Mouse (Mus musculus) CH12.LX (cell line): ENCODE data around the gene Gas2l3. TPM values are rescaled to one million over a fixed set of nuclear protein-coding genes. Genes with fewer than 3 reads are reported as not detected.

Experiments
- DNase-seq: peaks from one replicate; pipeline ENCODE4 v3.0.0-alpha.2; 2013; ENCODE audit errors: extremely low read depth
- H3K27ac ChIP-seq: 2 replicates; pipeline ENCODE4 v1.5.1; 2012; ENCODE audit warnings: low read depth, mild to moderate bottlenecking, control low read depth, moderate library complexity; ENCODE audit not compliant: insufficient read depth
- H3K27me3 ChIP-seq: replicated peaks from 2 replicates; pipeline ENCODE3; 2012; ENCODE audit warnings: inconsistent platforms
- H3K36me3 ChIP-seq, 2 experiments: replicated peaks in 1 of 2; 2 replicates each; pipeline versions ENCODE3 to v1.6.1; 2012; ENCODE audit warnings: inconsistent platforms in 1 of 2, low read length in 1 of 2, mild to moderate bottlenecking in 1 of 2, mixed read lengths in 1 of 2, moderate library complexity in 1 of 2; ENCODE audit not compliant: control insufficient read depth in 1 of 2, insufficient read depth in 1 of 2
- H3K4me1 ChIP-seq, 2 experiments: 2 replicates each; pipeline ENCODE4 v1.6.1; 2012; ENCODE audit warnings: inconsistent platforms in 1 of 2, moderate library complexity in 1 of 2; ENCODE audit not compliant: insufficient read depth in 2 of 2, control insufficient read depth in 1 of 2
- H3K4me2 ChIP-seq: 2 replicates; pipeline ENCODE4 v1.6.1; 2012; ENCODE audit warnings: low read depth, mild to moderate bottlenecking, control low read depth; ENCODE audit not compliant: poor library complexity, insufficient read depth, severe bottlenecking
- H3K4me3 ChIP-seq, 3 experiments: fragments of 150-350 bp in 1 of 3; sonication (generic) in 1 of 3; replicated peaks in 1 of 3; 2 replicates each; pipeline versions ENCODE3 to v1.5.1; 2011 to 2012; ENCODE audit warnings: low read depth in 2 of 3, low read length in 2 of 3, mild to moderate bottlenecking in 2 of 3, moderate library complexity in 2 of 3, control low read depth in 1 of 3, improper control_type of control experiment in 1 of 3, inconsistent platforms in 1 of 3, mixed read lengths in 1 of 3; ENCODE audit not compliant: poor library complexity in 1 of 3
- H3K79me2 ChIP-seq: replicated peaks from 2 replicates; pipeline ENCODE4 v1.6.1; 2012; ENCODE audit warnings: mild to moderate bottlenecking, moderate library complexity; ENCODE audit not compliant: control insufficient read depth, poor library complexity, insufficient read depth, severe bottlenecking; ENCODE audit errors: extremely low read depth
- H3K9ac ChIP-seq: 2 replicates; pipeline ENCODE4 v1.6.1; 2012; ENCODE audit warnings: low read depth, mild to moderate bottlenecking, control low read depth, moderate library complexity; ENCODE audit not compliant: insufficient read depth
- H3K9me3 ChIP-seq: replicated peaks from 2 replicates; pipeline ENCODE3; 2012; ENCODE audit warnings: low read length, inconsistent platforms, mixed read lengths
- BHLHE40 ChIP-seq: IDR thresholded peaks from 2 replicates; pipeline ENCODE4 v1.6.1; 2011; ENCODE audit warnings: mild to moderate bottlenecking, low read depth, low read length, improper control_type of control experiment
- CHD1 ChIP-seq: IDR thresholded peaks from 2 replicates; pipeline ENCODE4 v1.6.1; 2012; ENCODE audit warnings: low read depth, low read length, improper control_type of control experiment, inconsistent platforms
- CTCF ChIP-seq, 2 experiments: IDR thresholded peaks in 1 of 2; conservative IDR thresholded peaks in 1 of 2; 2 replicates each; pipeline ENCODE4 v1.5.1; 2011 to 2012; ENCODE audit warnings: low read depth in 2 of 2, low read length in 2 of 2, improper control_type of control experiment in 1 of 2, inconsistent platforms in 1 of 2, mild to moderate bottlenecking in 1 of 2, moderate library complexity in 1 of 2
- E2F4 ChIP-seq: IDR thresholded peaks from 2 replicates; pipeline ENCODE4 v1.6.1; 2011; ENCODE audit warnings: low read depth, low read length, improper control_type of control experiment; ENCODE audit not compliant: insufficient replicate concordance
- ELF1 ChIP-seq: IDR thresholded peaks from 2 replicates; pipeline ENCODE4 v1.6.1; 2014; ENCODE audit warnings: low read depth, mild to moderate bottlenecking, inconsistent platforms, low read length, improper control_type of control experiment
- ETS1 ChIP-seq: conservative IDR thresholded peaks from 2 replicates; pipeline ENCODE4 v1.6.1; 2012; ENCODE audit warnings: low read depth, mild to moderate bottlenecking, inconsistent platforms, low read length, improper control_type of control experiment, moderate library complexity
- GABPA ChIP-seq: IDR thresholded peaks from 2 replicates; pipeline ENCODE4 v1.6.1; 2012; ENCODE audit warnings: low read depth, low read length, improper control_type of control experiment, inconsistent platforms; ENCODE audit not compliant: insufficient replicate concordance
- IRF4 ChIP-seq: IDR thresholded peaks from 2 replicates; pipeline ENCODE4 v1.6.1; 2014; ENCODE audit warnings: low read depth, mild to moderate bottlenecking, inconsistent platforms, low read length, improper control_type of control experiment
- JUN ChIP-seq: IDR thresholded peaks from 2 replicates; pipeline ENCODE4 v1.6.1; 2011; ENCODE audit warnings: low read depth, mild to moderate bottlenecking, low read length, improper control_type of control experiment, moderate library complexity; ENCODE audit not compliant: insufficient read depth
- JUND ChIP-seq: conservative IDR thresholded peaks from 2 replicates; pipeline ENCODE4 v1.6.1; 2011; ENCODE audit warnings: low read depth, low read length, improper control_type of control experiment
- MAFK ChIP-seq: IDR thresholded peaks from 2 replicates; pipeline ENCODE4 v1.6.1; 2011; ENCODE audit warnings: low read length, improper control_type of control experiment; ENCODE audit not compliant: insufficient replicate concordance
- MAX ChIP-seq: IDR thresholded peaks from 2 replicates; pipeline ENCODE4 v1.6.1; 2011; ENCODE audit warnings: low read length, improper control_type of control experiment
- MAZ ChIP-seq: IDR thresholded peaks from 2 replicates; pipeline ENCODE4 v1.6.1; 2012; ENCODE audit warnings: low read depth, mild to moderate bottlenecking, inconsistent platforms, low read length, improper control_type of control experiment, moderate library complexity
- MEF2A ChIP-seq: IDR thresholded peaks from 2 replicates; pipeline ENCODE4 v1.6.1; 2014; ENCODE audit warnings: low read depth, mild to moderate bottlenecking, inconsistent platforms, low read length, improper control_type of control experiment, borderline replicate concordance
- POLR2AphosphoS2 ChIP-seq: IDR thresholded peaks from 2 replicates; pipeline ENCODE4 v1.6.1; 2011; ENCODE audit warnings: low read depth, low read length, improper control_type of control experiment
- RCOR1 ChIP-seq: conservative IDR thresholded peaks from 2 replicates; pipeline ENCODE4 v1.6.1; 2012; ENCODE audit warnings: low read depth, mild to moderate bottlenecking, inconsistent platforms, low read length, improper control_type of control experiment
- SMC3 ChIP-seq: IDR thresholded peaks from 2 replicates; pipeline ENCODE4 v1.6.1; 2011; ENCODE audit warnings: low read depth, low read length, improper control_type of control experiment
- TBP ChIP-seq: conservative IDR thresholded peaks from 2 replicates; pipeline ENCODE4 v1.6.1; 2011; ENCODE audit warnings: low read depth, low read length, improper control_type of control experiment
- UBTF ChIP-seq: IDR thresholded peaks from 2 replicates; pipeline ENCODE4 v1.6.1; 2012; ENCODE audit warnings: low read depth, mild to moderate bottlenecking, inconsistent platforms, low read length, improper control_type of control experiment, moderate library complexity
- USF1 ChIP-seq: IDR thresholded peaks from 2 replicates; pipeline ENCODE4 v1.6.1; 2014; ENCODE audit warnings: low read depth, mild to moderate bottlenecking, inconsistent platforms, low read length, improper control_type of control experiment
- USF2 ChIP-seq: conservative IDR thresholded peaks from 2 replicates; pipeline ENCODE4 v1.6.1; 2011; ENCODE audit warnings: low read depth, low read length, improper control_type of control experiment
- ZC3H11A ChIP-seq: IDR thresholded peaks from 2 replicates; pipeline ENCODE4 v1.6.1; 2012; ENCODE audit warnings: low read depth, mild to moderate bottlenecking, inconsistent platforms, low read length, improper control_type of control experiment
- ZKSCAN1 ChIP-seq: IDR thresholded peaks from 2 replicates; pipeline ENCODE4 v1.6.1; 2012; ENCODE audit warnings: low read depth, inconsistent platforms, low read length, improper control_type of control experiment, borderline replicate concordance
- ZNF384 ChIP-seq: IDR thresholded peaks from 2 replicates; pipeline ENCODE4 v1.6.1; 2012; ENCODE audit warnings: low read depth, low read length, improper control_type of control experiment, inconsistent platforms
- dilution Hi-C: fragments of 300-500 bp; cut with MboI; formaldehyde crosslinking; loops from 2 replicates; pipeline ENCODE4 v1.14.3; 2020; ENCODE audit warnings: low sequenced_read_pairs; ENCODE audit not compliant: extremely low pct_unique_long_range_greater_than_20kb, extremely low pct_ligation_motif_present
- in situ Hi-C: fragments of 300-500 bp; cut with MboI; formaldehyde crosslinking; loops from 3 replicates; pipeline ENCODE4 v1.14.3; 2019; ENCODE audit warnings: low sequenced_read_pairs, low pct_ligation_motif_present, low pct_unique_long_range_greater_than_20kb, mixed read lengths
- polyA plus RNA-seq: library from polyadenylated mRNA; unstranded; fragments of >175 nt; gene quantifications from 2 replicates; pipeline ENCODE4 v1.2.1, GENCODE M21; 2012; ENCODE audit warnings: low read depth; ENCODE audit not compliant: insufficient read length
- total RNA-seq, 2 experiments: library from RNA; depleted of rRNA; stranded (reverse); fragments of 300-350 nt in 1 of 2; fragments of >200 nt in 1 of 2; gene quantifications; 2 replicates each; pipeline ENCODE4 v1.2.3; 2012 to 2014

Gas2l3 gene
- total and polyA plus RNA-seq, 3 experiments: 7.3 to 12.2 (median 9.4) TPM

DNA sequence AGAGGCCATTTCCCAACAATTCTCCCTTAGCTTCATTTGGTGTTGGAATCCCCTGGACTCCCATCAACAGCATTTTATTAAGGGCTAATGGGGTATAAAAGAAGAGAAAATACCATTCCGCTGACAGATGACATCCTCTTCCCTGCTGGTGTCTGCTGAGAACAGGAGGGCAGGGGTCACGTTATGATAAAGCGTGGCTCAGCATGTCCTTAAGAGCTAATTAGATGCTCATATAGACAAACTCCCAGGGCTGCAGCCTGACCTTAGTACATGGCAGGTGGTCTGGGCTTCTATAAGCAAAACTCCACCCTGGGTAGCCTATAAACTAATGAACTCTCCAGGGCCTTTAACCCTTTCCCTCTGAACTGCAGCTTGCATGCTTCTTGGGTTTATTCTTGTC, 47.6 kb upstream of the Gas2l3 start:
- Histone ChIP-seq H3K79me2 (no peaks in the 10 kb centered on the region), H3K27me3 (no peaks in the 10 kb centered on the region), H3K9me3 (no peaks in the 10 kb centered on the region), H3K4me1 (no peaks in the 10 kb centered on the region), H3K27ac (no peak overlapping the region), H3K4me3 (no peak overlapping the region), H3K36me3 (no peaks in the 10 kb centered on the region), H3K9ac (no peak overlapping the region), H3K4me2 (no peak overlapping the region)
- dilution Hi-C loops: no loop called here
- in situ Hi-C loops: no loop called here
- no peak for DNase-seq
- TF ChIP-seq RCOR1 (no peak), E2F4 (no peak), ETS1 (no peak), UBTF (no peak), TBP (no peak), JUND (no peak), MAFK (no peak), ZNF384 (no peak), MEF2A (no peak), MAX (no peak), SMC3 (no peak), POLR2AphosphoS2 (no peak), ZC3H11A (no peak)

DNA sequence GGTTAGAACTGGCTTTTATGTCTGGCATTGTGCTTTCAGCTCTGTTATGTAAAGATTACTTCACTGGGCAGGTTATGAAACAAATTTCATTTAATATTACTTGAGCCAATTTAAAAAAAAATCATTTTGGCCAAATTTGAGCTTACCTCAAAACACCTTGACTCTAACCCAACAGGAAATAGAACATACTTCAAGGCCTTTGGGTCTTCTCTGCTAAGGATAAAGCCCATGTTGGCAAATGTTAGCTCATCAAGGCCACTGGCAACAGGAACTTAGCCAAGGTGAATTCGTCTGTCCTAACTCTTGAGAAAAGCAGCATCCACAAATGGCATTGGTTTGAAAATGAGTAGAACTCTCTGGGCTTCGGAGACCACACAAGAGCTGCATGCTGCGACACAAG, 46.5 kb upstream of the Gas2l3 start:
- H3K27ac ChIP-seq: no peak overlapping the region
- DNase-seq: no peak
- no peak overlapping the region for H3K9ac ChIP-seq
- H3K9me3 ChIP-seq: no peaks in the 10 kb centered on the region
- no peak overlapping the region for H3K4me3 ChIP-seq
- dilution Hi-C loops (no loop called here), in situ Hi-C loops (no loop called here)
- no peaks in the 10 kb centered on the region for H3K79me2 ChIP-seq
- TF ChIP-seq ELF1: no peak
- TF ChIP-seq ETS1: no peak
- no peak for TF ChIP-seq BHLHE40
- TF ChIP-seq GABPA: no peak
- no peak for TF ChIP-seq POLR2AphosphoS2
- no peak for TF ChIP-seq JUN
- no peak for TF ChIP-seq MEF2A
- TF ChIP-seq RCOR1: no peak
- no peak for TF ChIP-seq CHD1
- TF ChIP-seq ZKSCAN1: no peak
- TF ChIP-seq USF1: no peak
- no peak for TF ChIP-seq CTCF (conservative IDR thresholded peaks at IDR 0.05 in 1 of 2, IDR thresholded peaks at IDR 0.05 in 1 of 2; ENCODE audit: low read depth in 2 of 2, low read length in 2 of 2)
- no peak for TF ChIP-seq USF2
- TF ChIP-seq IRF4: no peak
- no peak for TF ChIP-seq TBP
- no peak for TF ChIP-seq ZC3H11A
- no peak for TF ChIP-seq MAZ
- no peak for TF ChIP-seq MAFK
- TF ChIP-seq ZNF384: no peak
- no peak overlapping the region for H3K4me2 ChIP-seq
- no peaks in the 10 kb centered on the region for H3K27me3 ChIP-seq
- no peaks in the 10 kb centered on the region; a peak in 1 of 4 replicates for H3K4me1 ChIP-seq
- H3K36me3 ChIP-seq: no peaks in the 10 kb centered on the region
